Mouse (Mus musculus) midbrain, embryonic 16.5 days (tissue): ENCODE measurements around the gene Aoc1. TPM values are rescaled to one million over a fixed set of nuclear protein-coding genes. Genes with fewer than 3 reads are reported as not detected.

ENCODE experiments used
- ATAC-seq: fragments of 200-750 bp; cut with Nextera tagmentation; 2 replicates; pipeline ENCODE4 v1.8.0; 2017; ENCODE audit warnings: moderate TSS enrichment
- H3K27ac ChIP-seq: fragments of 300-500 bp; sonication (generic); 2 replicates; pipeline ENCODE4 v1.5.1; 2014; ENCODE audit warnings: mild to moderate bottlenecking, low read length, mixed read lengths
- H3K27me3 ChIP-seq: fragments of 300-500 bp; sonication (generic); 2 replicates; pipeline ENCODE4 v1.6.1; 2014; ENCODE audit warnings: low read depth, low read length, mixed read lengths; ENCODE audit not compliant: control insufficient read depth, insufficient read depth
- H3K36me3 ChIP-seq: fragments of 300-500 bp; sonication (generic); 2 replicates; pipeline ENCODE4 v1.6.1; 2014; ENCODE audit warnings: mild to moderate bottlenecking, low read length, moderate library complexity, mixed read lengths; ENCODE audit not compliant: control insufficient read depth, insufficient read depth
- H3K4me1 ChIP-seq: fragments of 300-500 bp; sonication (generic); 2 replicates; pipeline ENCODE4 v1.6.1; 2014; ENCODE audit warnings: mild to moderate bottlenecking, low read length, mixed read lengths; ENCODE audit not compliant: control insufficient read depth, insufficient read depth
- H3K4me2 ChIP-seq: fragments of 300-500 bp; sonication (generic); 2 replicates; pipeline ENCODE4 v1.6.1; 2014; ENCODE audit warnings: mild to moderate bottlenecking, low read length, mixed read lengths
- H3K4me3 ChIP-seq: fragments of 300-500 bp; sonication (generic); 2 replicates; pipeline ENCODE4 v1.5.1; 2014; ENCODE audit warnings: low read depth, mild to moderate bottlenecking, low read length, moderate library complexity, mixed read lengths
- H3K9ac ChIP-seq: fragments of 300-500 bp; sonication (generic); 2 replicates; pipeline ENCODE4 v1.6.1; 2014; ENCODE audit warnings: low read depth, low read length, mixed read lengths
- H3K9me3 ChIP-seq: fragments of 300-500 bp; sonication (generic); replicated peaks from 2 replicates; pipeline ENCODE4 v1.6.1; 2014; ENCODE audit warnings: mild to moderate bottlenecking, low read length, mixed read lengths; ENCODE audit not compliant: control insufficient read depth, poor library complexity, severe bottlenecking
- WGBS: fragments of 180-500 bp; shearing (Covaris S2); extraction: QIAGEN DNeasy Blood & Tissue Kit; methylation state at CpG from one replicate; pipeline ENCODE4 v1.1.7; 2014; 5-methylcytosine and 5-hydroxymethylcytosine counted together
- polyA plus RNA-seq: library from polyadenylated mRNA; unstranded; fragments of >200 nt; fragmentation: Nextera tagmentation; extraction: Ambion mirVana; gene quantifications from 2 replicates; pipeline ENCODE4 v1.2.1, GENCODE M21; 2015

Aoc1 gene
- polyA plus RNA-seq, 1 experiment from 2014 or later: not detected

GRCm38 (mm10) chr6:48854155-48854554, 18.5 kb upstream of the Aoc1 start:
- no peaks in the 10 kb centered on the region for H3K36me3 ChIP-seq
- no peak overlapping the region for H3K27ac ChIP-seq
- H3K4me1 ChIP-seq: peaks cover 9% of the 10 kb centered on the region; the same call in 1 of the 2 replicates
- no peaks in the 10 kb centered on the region for H3K9me3 ChIP-seq
- no peak overlapping the region for H3K4me2 ChIP-seq
- H3K27me3 ChIP-seq: no peaks in the 10 kb centered on the region
- no peak for ATAC-seq
- WGBS: 97% methylated on average over 2 of the region's 2 CpGs
- no peak overlapping the region for H3K4me3 ChIP-seq
- no peak overlapping the region for H3K9ac ChIP-seq

- no peak for ATAC-seq
- H3K36me3 ChIP-seq: no peaks in the 10 kb centered on the region
- H3K27me3 ChIP-seq: no peaks in the 10 kb centered on the region
- H3K4me1 ChIP-seq: no peaks in the 10 kb centered on the region
- H3K27ac ChIP-seq: no peak overlapping the region
- no peaks in the 10 kb centered on the region for H3K9me3 ChIP-seq
- 50% methylated on average over 8 of the region's 8 CpGs for WGBS
- no peak overlapping the region for H3K4me2 ChIP-seq
- H3K9ac ChIP-seq: no peak overlapping the region
- no peak overlapping the region for H3K4me3 ChIP-seq
These were observed 14.9 kb upstream of the Aoc1 start for GRCm38 (mm10) chr6:48857613-48858302.

GRCm38 (mm10) chr6:48860130-48860815, 12.4 kb upstream of the Aoc1 start:
- Histone ChIP-seq H3K27ac (no peak overlapping the region), H3K4me2 (peak overlapping the region; percentile 38), H3K27me3 (no peaks in the 10 kb centered on the region), H3K36me3 (no peaks in the 10 kb centered on the region), H3K9me3 (no peaks in the 10 kb centered on the region), H3K4me1 (no peaks in the 10 kb centered on the region), H3K9ac (no peak overlapping the region), H3K4me3 (0 out of 2 replicates have a peak overlapping the region, but pooled peaks have one; percentile 4)
- ATAC-seq: no peak
- WGBS: 12% methylated on average over 21 of the region's 23 CpGs

DNA sequence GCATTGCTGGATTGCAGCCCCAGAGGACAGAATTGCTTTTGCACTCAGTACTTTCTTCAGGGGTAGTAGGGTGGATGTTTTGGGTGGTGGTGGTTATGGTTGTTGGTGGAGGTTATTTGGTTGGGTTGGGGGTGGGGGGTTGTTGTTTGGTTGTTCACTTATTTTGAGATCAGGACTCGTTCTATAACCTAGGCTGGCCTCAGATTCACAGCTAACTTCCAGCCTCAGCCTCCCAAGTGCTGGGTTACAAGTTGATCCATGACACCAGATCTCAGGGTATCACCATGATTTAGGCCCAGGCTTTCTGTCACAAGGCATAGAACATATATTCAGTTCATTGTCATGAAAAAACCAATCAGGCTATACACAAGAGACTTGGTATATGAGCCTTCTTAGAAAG, 11.8 kb upstream of the Aoc1 start:
- no peaks in the 10 kb centered on the region for H3K9me3 ChIP-seq
- H3K9ac ChIP-seq: no peak overlapping the region
- no peaks in the 10 kb centered on the region for H3K4me1 ChIP-seq
- no peak overlapping the region for H3K4me2 ChIP-seq
- H3K36me3 ChIP-seq: no peaks in the 10 kb centered on the region
- no peak for ATAC-seq
- H3K27ac ChIP-seq: no peak overlapping the region
- no peaks in the 10 kb centered on the region for H3K27me3 ChIP-seq
- no peak overlapping the region for H3K4me3 ChIP-seq
- WGBS: 96% methylated on average over 1 of the region's 1 CpGs

DNA sequence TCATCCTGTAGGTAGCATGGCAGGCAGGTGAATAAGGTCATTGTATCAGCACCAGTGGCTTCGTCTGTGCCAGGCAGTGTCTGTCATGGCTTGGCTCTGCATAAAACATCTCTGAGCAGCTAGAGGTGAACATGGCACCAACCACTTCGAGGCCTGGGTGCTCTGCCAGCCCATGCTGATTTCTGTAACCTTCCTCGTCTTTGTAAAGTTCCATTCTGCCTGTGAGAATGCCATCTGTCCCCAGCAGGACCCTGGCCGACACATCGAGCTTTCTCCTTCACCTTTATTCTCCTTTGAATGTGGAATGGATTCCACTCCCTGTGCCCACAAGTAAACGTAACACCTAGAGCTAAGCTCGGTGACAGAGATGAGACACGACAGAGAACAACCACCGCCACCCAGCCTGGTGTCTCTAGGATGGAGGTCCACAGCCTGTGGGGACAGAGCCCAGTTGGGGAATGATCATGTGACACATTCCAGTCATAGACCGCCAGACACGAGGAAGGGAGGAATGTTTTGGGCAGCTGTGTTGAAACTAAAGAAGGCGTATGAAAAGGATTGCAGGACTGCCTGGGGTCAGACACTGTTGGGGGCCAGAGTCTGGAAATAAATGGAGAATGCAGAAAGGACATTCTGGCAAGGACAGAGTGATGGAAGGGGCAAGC, 10.9 kb upstream of the Aoc1 start:
- Histone ChIP-seq H3K4me2 (no peak overlapping the region), H3K4me1 (no peaks in the 10 kb centered on the region), H3K36me3 (no peaks in the 10 kb centered on the region), H3K9me3 (no peaks in the 10 kb centered on the region), H3K27me3 (no peaks in the 10 kb centered on the region), H3K9ac (no peak overlapping the region), H3K27ac (no peak overlapping the region), H3K4me3 (no peak overlapping the region)
- ATAC-seq: no peak
- WGBS: 74% methylated on average over 12 of the region's 12 CpGs

- H3K4me1 ChIP-seq: peaks cover 3% of the 10 kb centered on the region; the same call in 1 of the 2 replicates
- H3K27ac ChIP-seq: no peak overlapping the region
- ATAC-seq: no peak
- no peaks in the 10 kb centered on the region for H3K36me3 ChIP-seq
- no peaks in the 10 kb centered on the region for H3K27me3 ChIP-seq
- no peak overlapping the region for H3K4me3 ChIP-seq
- no peaks in the 10 kb centered on the region for H3K9me3 ChIP-seq
- no peak overlapping the region for H3K4me2 ChIP-seq
- no peak overlapping the region for H3K9ac ChIP-seq
- WGBS: 83% methylated on average over 4 of the region's 4 CpGs
These were observed 9.9 kb upstream of the Aoc1 start for GRCm38 (mm10) chr6:48862816-48863215.

- WGBS: 85% methylated on average over 7 of the region's 7 CpGs
- Histone ChIP-seq H3K27ac (no peak overlapping the region), H3K36me3 (no peaks in the 10 kb centered on the region), H3K9ac (no peak overlapping the region), H3K27me3 (no peaks in the 10 kb centered on the region), H3K9me3 (no peaks in the 10 kb centered on the region), H3K4me2 (no peak overlapping the region), H3K4me3 (no peak overlapping the region), H3K4me1 (peaks cover 3% of the 10 kb centered on the region; the same call in 1 of the 2 replicates)
- no peak for ATAC-seq
These were observed 9.2 kb upstream of the Aoc1 start for GRCm38 (mm10) chr6:48863488-48863887.

GRCm38 (mm10) chr6:48864181-48864580, 8.5 kb upstream of the Aoc1 start:
- 62% methylated on average over 3 of the region's 3 CpGs for WGBS
- Histone ChIP-seq H3K4me2 (no peak overlapping the region), H3K36me3 (no peaks in the 10 kb centered on the region), H3K27me3 (no peaks in the 10 kb centered on the region), H3K9ac (no peak overlapping the region), H3K9me3 (no peaks in the 10 kb centered on the region), H3K27ac (no peak overlapping the region), H3K4me3 (no peak overlapping the region), H3K4me1 (peaks cover 3% of the 10 kb centered on the region; the same call in 1 of the 2 replicates)
- no peak for ATAC-seq

DNA sequence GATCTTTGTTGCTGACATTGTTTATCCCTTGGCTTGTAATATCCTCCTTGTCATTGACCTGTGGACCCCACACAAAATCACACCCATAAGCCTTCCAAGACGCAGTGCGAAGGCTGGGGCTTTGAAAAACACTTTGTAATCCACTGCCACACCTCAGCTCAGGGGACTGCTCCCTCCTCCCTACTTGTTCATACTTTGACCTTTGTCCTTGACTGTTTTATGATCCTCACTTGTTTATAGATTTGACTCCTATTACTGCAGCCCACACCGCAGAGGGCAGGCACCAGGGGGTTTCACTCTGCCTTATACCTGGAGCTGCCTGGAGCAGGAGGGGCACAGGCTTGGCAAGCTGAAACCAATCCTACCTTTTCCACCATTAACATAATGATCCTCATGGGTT, 8.0 kb upstream of the Aoc1 start:
- no peaks in the 10 kb centered on the region for H3K27me3 ChIP-seq
- no peak overlapping the region for H3K4me3 ChIP-seq
- H3K4me1 ChIP-seq: peaks cover 3% of the 10 kb centered on the region; the same call in 1 of the 2 replicates
- no peak overlapping the region for H3K9ac ChIP-seq
- no peaks in the 10 kb centered on the region for H3K9me3 ChIP-seq
- no peaks in the 10 kb centered on the region for H3K36me3 ChIP-seq
- no peak overlapping the region for H3K27ac ChIP-seq
- WGBS: 63% methylated on average over 3 of the region's 3 CpGs
- no peak overlapping the region for H3K4me2 ChIP-seq
- ATAC-seq: no peak
